Mouse (Mus musculus) left cerebral cortex, adult 8-10 months (tissue): ENCODE measurements around the gene Spo11. TPM values are rescaled to one million over a fixed set of nuclear protein-coding genes. Genes with fewer than 3 reads are reported as not detected.

ENCODE experiments used
- DNase-seq, 2 experiments: peaks; one replicate each; pipeline ENCODE4 v3.0.0; 2022; ENCODE audit warnings: low spot score in 2 of 2
- total RNA-seq, 4 experiments: library from RNA; stranded (reverse); gene quantifications; 2 replicates each; pipeline ENCODE4 v1.2.4; 2022

The Spo11 gene
- total RNA-seq, 4 experiments from 2014 or later: 0.32 to 0.59 (median 0.41) TPM

DNA sequence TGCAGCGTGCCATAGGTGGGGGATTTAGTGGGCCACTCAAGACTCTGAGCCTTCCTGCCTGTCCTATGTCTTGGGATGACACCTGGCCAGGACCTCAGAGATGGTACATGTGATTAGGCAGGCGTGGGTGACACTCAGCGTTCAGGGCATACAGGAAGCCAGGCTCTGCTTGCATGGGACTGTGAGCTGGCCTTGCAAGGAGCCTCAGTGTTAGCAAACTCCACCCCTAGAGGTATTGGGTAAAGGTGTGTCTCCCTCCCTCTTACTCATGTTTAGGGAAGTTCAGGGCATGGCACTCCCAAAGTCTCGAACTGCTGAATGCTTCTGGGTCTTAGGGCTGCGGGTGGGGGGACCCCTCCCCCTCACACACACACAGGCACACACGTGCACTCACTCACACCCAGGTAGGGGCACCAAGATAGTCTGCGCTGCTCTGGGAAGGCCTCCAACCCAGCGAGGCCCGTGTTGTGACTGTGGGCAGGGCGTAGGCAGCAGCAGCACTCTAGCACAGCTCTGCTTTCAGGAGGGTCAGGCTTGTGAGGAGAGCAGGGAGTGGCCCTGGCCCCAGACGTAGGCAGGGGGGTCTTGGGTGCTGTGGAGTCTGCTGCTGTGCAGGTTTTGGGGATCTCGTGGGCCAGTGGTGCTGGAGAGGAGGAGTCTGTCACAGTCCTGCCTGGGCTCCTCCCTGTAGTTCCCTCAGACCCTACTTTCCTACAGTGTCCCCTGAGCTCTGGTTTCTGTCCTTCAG is 53.3 kb downstream of the Spo11 start:
- no peak for DNase-seq

DNA sequence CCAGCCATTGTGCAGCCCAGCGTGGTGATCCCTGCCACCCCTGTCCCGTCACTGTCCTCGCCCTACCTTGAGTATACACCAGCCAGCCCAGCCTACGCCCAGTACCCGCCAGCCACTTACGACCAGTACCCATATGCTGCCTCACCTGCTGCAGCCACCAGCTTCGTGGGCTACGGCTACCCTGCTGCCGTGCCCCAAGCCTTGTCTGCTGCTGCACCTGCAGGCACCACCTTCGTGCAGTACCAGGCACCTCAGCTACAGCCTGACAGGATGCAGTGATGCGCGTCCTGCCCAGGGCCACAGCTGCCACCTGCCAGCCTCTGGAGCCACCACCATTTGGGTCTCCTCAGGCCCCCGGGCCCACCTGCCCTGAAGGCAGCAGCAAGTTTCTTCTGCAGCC is 56.0 kb downstream of the Spo11 start:
- DNase-seq: no peak

DNA sequence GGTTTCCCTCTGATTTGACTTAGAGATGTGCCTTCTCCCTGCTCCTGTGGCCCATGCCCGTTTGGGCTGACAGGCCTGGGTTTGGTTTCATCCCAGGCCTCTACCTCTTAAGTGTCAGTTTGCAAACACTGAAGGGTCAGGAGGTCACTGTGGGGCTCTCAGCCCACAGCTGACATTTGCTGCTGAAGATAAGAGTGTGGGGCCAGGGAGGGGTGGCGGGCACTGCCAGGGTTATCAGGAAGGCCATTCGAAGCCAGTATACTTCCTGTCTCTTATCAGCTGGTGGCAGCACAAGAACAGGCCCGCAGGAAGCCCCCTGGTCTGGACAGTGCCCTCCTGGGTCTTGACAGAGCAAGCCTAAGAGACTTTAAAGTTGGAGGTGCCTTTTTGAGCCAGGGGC is 57.5 kb downstream of the Spo11 start:
- DNase-seq: no peak

DNA sequence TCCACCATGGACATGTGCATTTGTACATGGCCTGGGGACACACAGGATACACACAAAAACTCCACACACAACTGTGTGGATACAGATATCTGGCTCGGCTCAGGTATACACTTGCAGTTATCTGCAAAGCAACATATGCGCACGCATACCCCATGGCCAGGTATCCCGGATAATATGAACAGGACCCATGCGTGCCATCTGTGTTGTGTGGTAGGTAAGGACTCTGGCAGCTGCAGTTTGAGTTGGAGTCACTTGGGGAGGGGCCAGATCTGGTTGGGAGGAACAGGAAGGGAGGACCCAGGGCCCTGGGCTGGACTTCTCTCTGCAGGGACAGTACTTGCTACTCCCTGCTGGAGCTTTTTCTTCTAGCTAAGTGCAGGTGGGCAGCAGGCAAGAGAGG is 58.2 kb downstream of the Spo11 start:
- no peak for DNase-seq

DNA sequence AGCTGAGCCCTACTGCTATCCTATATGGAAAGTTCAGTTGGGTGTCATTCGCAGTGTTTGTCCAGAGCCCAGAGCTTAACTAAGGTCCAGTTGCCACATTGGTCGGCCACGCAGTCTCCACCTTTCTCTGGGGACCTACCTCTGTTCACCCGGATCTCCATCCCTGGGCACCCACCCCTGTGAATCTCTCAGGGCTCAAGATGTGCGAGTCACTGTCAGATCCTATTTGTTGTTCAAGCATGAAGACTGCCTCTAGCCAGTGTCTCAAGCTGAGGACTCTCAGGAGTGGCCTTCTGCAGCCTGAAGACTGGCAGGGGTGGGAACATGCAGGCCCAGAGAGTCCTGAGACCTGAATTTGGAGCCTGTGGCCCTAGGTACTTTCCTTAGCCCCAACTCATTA is 58.6 kb downstream of the Spo11 start:
- no peak for DNase-seq

DNA sequence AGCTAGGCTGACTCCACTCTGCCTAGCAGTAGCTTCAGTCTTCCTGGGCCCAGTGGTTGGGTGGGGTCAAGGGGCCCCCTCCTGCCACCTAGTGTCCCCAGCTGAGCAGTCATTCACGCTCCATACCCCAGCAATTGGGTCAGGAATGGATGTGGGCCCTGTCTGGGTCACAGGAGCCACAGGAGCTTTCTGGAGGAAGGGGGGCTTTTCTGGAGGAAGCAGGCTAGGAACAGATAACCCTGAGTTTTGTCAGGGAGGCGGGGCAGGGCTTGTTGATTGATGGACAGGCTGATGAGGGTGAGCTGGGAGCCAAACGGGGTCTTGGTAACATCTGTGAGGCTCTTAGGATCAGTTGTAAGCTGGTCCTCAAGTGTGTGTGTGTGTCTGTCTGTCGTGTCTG is 59.1 kb downstream of the Spo11 start:
- DNase-seq: no peak

DNA sequence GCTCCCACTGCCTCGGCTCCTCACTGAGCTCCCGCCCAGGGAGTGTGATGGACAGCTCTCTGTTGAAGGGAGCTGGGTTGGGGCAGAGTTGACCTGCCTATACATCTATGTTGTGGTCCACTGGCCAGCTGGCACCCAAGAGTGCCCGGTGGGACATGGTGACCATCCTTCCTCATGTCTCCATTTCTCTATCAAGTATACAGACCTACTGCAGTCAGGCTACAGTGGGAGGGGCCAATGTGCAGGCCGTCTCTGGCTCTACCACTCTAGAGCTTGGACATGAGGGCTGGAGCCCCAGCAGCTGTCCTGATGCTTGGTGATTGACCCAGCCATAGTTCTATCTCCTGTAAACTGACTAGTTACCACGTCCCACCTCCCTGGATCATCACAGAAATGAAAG is 59.8 kb downstream of the Spo11 start:
- DNase-seq: no peak

DNA sequence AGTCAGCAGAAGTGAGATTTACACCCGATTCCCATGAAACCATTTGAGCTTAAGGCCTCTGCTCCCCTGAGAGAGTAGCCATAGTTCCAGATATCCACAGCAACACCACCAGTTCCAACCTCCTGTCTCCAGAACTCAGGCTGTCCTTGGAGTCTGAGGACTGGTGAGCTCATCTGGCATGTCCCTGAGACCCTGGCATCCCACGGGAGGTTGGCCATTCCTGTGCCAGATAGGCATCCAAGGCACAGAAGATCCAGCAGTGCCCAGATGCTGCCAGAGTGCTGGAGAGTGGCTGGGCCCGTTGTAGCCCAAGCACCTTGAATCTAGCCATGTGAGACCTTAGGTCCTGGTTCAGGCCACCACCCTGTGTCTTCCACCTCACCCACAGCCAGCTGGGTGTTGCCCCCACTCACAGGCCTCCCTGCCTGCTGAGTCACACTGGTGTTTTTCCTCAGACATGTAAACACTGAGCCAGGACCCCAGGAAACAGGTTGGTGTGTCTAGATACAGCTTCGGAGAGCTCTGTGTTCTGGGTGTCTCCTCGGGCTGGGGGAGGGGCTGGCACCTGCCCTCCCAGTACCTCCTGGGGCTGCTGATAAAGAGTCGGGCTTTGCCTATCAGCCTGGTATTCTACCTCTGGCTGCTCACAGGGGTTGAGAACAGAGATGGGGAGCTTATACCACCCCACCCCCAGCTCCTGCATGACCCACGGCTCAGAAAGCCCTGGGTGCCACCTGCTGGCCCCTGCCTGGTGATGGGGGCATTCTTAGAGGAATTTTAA is 60.5 kb downstream of the Spo11 start:
- DNase-seq: no peak

DNA sequence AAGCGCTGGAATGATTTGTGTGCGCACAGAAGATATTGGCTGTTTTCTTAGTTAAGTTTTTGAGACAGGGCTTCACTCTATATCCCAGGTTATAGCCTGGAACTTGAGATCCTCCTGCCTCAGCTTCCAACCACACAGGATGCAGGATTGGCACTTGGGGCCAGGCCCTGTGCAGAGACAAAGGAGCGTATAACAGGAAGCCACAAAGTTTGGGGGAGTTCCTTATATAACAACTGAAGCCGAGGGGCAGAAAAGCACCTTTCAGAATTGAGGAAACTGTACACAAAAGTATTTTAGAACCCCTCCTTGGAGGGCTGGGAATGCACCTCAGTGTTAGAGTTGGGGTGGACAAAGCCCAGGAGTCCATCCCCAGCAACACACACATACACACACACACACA is 61.5 kb downstream of the Spo11 start:
- no peak for DNase-seq

DNA sequence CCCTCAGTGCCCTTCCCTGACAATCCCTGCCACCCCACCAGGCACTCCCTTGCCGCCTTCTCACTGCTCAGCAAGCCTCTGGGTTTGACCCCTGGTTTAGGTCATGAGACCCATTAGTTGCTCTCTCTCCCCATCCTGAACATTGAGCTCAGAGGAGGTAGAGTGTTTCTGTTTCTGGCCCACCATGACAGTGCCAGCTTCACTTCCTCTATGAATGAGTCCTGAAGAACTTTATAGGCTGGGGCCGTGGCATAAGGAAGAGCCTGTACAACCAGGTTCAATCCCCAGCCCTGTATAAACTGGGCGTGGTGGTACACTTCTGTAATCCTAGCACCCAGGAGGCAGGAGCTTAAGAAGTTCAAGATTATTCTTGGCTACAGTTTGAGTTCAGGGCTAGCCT is 63.3 kb downstream of the Spo11 start:
- no peak for DNase-seq

DNA sequence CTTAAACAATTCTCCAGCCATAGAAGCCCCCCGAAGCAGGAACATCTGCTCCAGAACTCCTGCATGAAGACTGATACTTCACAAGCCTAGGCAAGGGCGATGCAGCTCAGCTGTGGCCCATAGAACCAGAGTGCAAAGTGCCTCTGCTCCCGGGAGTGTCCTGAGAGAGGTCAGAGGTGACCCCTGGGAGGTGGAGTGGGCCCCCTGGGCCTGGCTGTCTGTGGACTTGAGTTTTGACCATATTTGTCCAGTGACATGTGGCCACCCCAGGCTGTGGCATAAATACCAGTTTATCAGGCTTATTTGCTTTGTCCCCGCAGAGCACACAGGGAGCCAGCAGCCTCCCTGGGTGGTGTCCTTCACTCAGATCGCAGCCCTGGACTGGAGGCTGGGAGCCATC is 63.7 kb downstream of the Spo11 start:
- no peak for DNase-seq

DNA sequence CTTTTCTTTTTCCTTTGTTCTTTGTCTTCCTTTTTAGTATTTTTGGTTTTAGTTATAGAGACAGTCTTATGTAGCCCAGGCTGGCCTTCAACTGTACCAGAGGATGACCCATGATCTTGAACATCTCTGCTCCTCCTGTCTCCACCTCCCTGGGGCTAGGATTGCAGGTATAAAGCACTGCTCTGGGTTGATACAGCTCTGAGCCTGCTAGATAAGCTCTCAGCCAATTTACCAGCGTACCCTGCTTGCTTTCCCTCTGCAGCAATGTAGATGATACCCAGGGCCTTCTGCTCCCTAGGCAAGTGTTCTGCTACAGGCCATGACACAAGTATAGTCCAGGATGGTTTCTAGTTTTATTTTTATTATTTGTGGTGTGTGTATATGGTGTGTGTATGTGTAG is 64.4 kb downstream of the Spo11 start:
- DNase-seq: no peak

DNA sequence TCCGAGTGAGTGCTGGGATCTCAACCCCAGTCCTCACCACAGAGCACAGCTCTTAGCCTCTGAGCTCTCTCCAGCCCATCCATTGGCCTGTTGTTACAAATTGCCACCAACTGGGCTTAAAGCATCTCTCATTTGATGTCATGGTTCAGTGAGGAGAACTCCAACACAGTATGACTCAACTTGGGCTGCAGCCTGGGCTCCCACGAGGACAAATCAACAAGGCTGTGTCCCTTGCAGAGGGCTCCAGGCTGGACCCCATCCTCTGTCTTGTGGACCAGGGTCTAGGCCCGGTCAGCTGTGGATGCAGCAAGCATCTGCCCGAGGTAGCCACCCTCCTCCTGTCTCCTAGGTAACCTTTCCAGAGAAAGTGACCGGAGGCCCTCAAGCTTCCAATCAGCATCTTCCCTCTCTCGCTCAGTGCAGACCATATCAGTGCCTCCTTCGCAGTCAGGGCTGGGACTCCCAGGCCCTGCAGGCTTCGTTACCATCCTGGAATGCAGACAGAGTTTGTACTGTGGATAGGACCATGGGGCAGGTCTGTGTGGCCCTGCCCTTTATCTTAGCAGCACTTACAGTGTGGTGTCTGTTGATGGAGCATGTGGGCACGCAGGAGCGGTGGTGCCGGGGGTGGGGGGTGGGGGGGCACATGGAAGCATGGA is 65.1 kb downstream of the Spo11 start:
- DNase-seq: no peak

Other genes starting within 250 kb of the Spo11 start
- gene Bmp7, start 37.4 kb upstream of the Spo11 start, total RNA-seq: 10 to 100 TPM; 13.4 to 14.3 (median 13.9) TPM
- gene Rae1, start 22.4 kb downstream of the Spo11 start, total RNA-seq: 10 to 100 TPM; 56.9 to 63.1 (median 62.1) TPM
- gene Rbm38, start 42.8 kb downstream of the Spo11 start, total RNA-seq: 1 to 10 TPM; 2.9 to 5.2 (median 3.6) TPM
- gene Ctcfl, start 141.8 kb downstream of the Spo11 start, total RNA-seq: under 1 TPM in 1 of 4 experiments, not detected in 3; 0.21 TPM
- gene Pck1, start 175.3 kb downstream of the Spo11 start, total RNA-seq: under 1 TPM in 1 of 4 experiments, not detected in 3; 0.11 TPM
- 1 to 10 TPM in 2 of 4 experiments, not detected in 2; 1.4 to 1.7 TPM for gene Zbp1, start 241.2 kb downstream of the Spo11 start, total RNA-seq